Mouse (Mus musculus): Measurements from ENCODE around the gene Heatr4. TPM values are rescaled to one million over a fixed set of nuclear protein-coding genes. Genes with fewer than 3 reads are reported as not detected.
"Not testable (repeated sequence)": the region's sequence is repeated elsewhere in the genome, so short reads cannot be mapped to it uniquely, and the experiment has no call there.

The Heatr4 gene
- polyA plus RNA-seq, 1 experiment from 2014 or later = not detected

- Histone ChIP-seq H3K4me3 (replicated peaks) (no peak overlapping the region), H3K9ac (replicated peaks) (no peak overlapping the region), H3K9me3 (replicated peaks) (no peaks in the 10 kb centered on the region), H3K27me3 (replicated peaks) (no peaks in the 10 kb centered on the region), H3K4me1 (peaks cover 28% of the 10 kb centered on the region), H3K36me3 (no peaks in the 10 kb centered on the region; the same call in 1 of the 2 replicates), H3K27ac (replicated peaks) (no peak overlapping the region), H3K4me2 (peak overlapping the region; percentile 60)
- WGBS = 53% methylated on average over 6 of the region's 6 CpGs
- no peak for ATAC-seq (ENCODE audit: low FRiP score)
These were observed 28.5 kb upstream of the Heatr4 start for GRCm38 (mm10) chr12:84013130-84013529.

- 19% methylated on average over 12 of the region's 12 CpGs for WGBS
- Histone ChIP-seq H3K36me3 (no peaks in the 10 kb centered on the region; the same call in 1 of the 2 replicates), H3K9ac (replicated peaks) (no peak overlapping the region), H3K4me2 (peak overlapping the region; percentile 60), H3K4me1 (peaks cover 28% of the 10 kb centered on the region), H3K4me3 (replicated peaks) (peak overlapping the region; percentile 50), H3K9me3 (replicated peaks) (no peaks in the 10 kb centered on the region), H3K27me3 (replicated peaks) (no peaks in the 10 kb centered on the region), H3K27ac (replicated peaks) (peak overlapping the region; percentile 77)
- peak; percentile 76 for ATAC-seq (ENCODE audit: low FRiP score)
These were observed 26.8 kb upstream of the Heatr4 start for GRCm38 (mm10) chr12:84011251-84012040.

GRCm38 (mm10) chr12:84010201-84010600 is 25.5 kb upstream of the Heatr4 start:
- peak overlapping the region; percentile 77 for H3K27ac ChIP-seq (replicated peaks)
- 73% methylated on average over 3 of the region's 3 CpGs for WGBS
- no peaks in the 10 kb centered on the region for H3K27me3 ChIP-seq (replicated peaks)
- H3K4me3 ChIP-seq (replicated peaks) = peak overlapping the region; percentile 50
- H3K36me3 ChIP-seq = no peaks in the 10 kb centered on the region; the same call in 1 of the 2 replicates
- peak overlapping the region; percentile 60 for H3K4me2 ChIP-seq
- H3K9ac ChIP-seq (replicated peaks) = peak overlapping the region; percentile 44; the same call in 1 of the 2 replicates
- H3K9me3 ChIP-seq (replicated peaks) = no peaks in the 10 kb centered on the region
- ATAC-seq (ENCODE audit: low FRiP score) = no peak
- H3K4me1 ChIP-seq = peaks cover 28% of the 10 kb centered on the region

- Histone ChIP-seq H3K4me1 (peaks cover 24% of the 10 kb centered on the region), H3K4me3 (replicated peaks) (peak within 1 kb of the TSS; percentile 50), H3K9ac (replicated peaks) (peak within 1 kb of the TSS; percentile 44), H3K27ac (replicated peaks) (peak within 1 kb of the TSS; percentile 77), H3K4me2 (peak within 1 kb of the TSS; percentile 60)
- H3K36me3 ChIP-seq; H3K9me3 ChIP-seq (replicated peaks); H3K27me3 ChIP-seq (replicated peaks): not testable (repeated sequence)
- WGBS = under 1% methylated on average over 55 of the region's 70 CpGs
- peak; percentile 90 for ATAC-seq (ENCODE audit: low FRiP score)
These were observed 24.7 kb upstream of the Heatr4 start, which contains the start of gene Acot1 for GRCm38 (mm10) chr12:84009171-84009965. Gene Acot1, plus strand, starts transcription at chr12:84009490.

GRCm38 (mm10) chr12:84008729-84009128 is 24.1 kb upstream of the Heatr4 start:
- Histone ChIP-seq H3K9me3 (replicated peaks) (no peaks in the 10 kb centered on the region), H3K9ac (replicated peaks) (0 out of 2 replicates have a peak overlapping the region, but pooled peaks have one; percentile 44), H3K27me3 (replicated peaks) (no peaks in the 10 kb centered on the region), H3K36me3 (no peaks in the 10 kb centered on the region), H3K4me1 (peaks cover 20% of the 10 kb centered on the region), H3K4me3 (replicated peaks) (peak overlapping the region; percentile 50), H3K27ac (replicated peaks) (peak overlapping the region; percentile 77), H3K4me2 (peak overlapping the region; percentile 60)
- peak; percentile 50; the same call in 1 of the 2 replicates for ATAC-seq (ENCODE audit: low FRiP score)
- WGBS = 34% methylated on average over 8 of the region's 8 CpGs

- no peaks in the 10 kb centered on the region for H3K9me3 ChIP-seq (replicated peaks)
- no peak overlapping the region for H3K9ac ChIP-seq (replicated peaks)
- H3K4me2 ChIP-seq = peak overlapping the region; percentile 60; the same call in 1 of the 2 replicates
- no peak overlapping the region for H3K4me3 ChIP-seq (replicated peaks)
- H3K27me3 ChIP-seq (replicated peaks) = no peaks in the 10 kb centered on the region
- peak overlapping the region; percentile 77 for H3K27ac ChIP-seq (replicated peaks)
- 81% methylated on average over 11 of the region's 12 CpGs for WGBS
- no peak for ATAC-seq (ENCODE audit: low FRiP score)
- no peaks in the 10 kb centered on the region for H3K36me3 ChIP-seq
- peaks cover 19% of the 10 kb centered on the region for H3K4me1 ChIP-seq
These were observed 23.6 kb upstream of the Heatr4 start for GRCm38 (mm10) chr12:84008251-84008650.

GRCm38 (mm10) chr12:84003866-84004265 is 19.2 kb upstream of the Heatr4 start:
- Histone ChIP-seq H3K4me2 (no peak overlapping the region), H3K36me3 (no peaks in the 10 kb centered on the region), H3K27me3 (replicated peaks) (no peaks in the 10 kb centered on the region), H3K9me3 (replicated peaks) (no peaks in the 10 kb centered on the region), H3K9ac (replicated peaks) (no peak overlapping the region), H3K4me1 (0 out of 2 replicates have a peak, but pooled peaks cover under 1% of the 10 kb centered on the region), H3K4me3 (replicated peaks) (no peak overlapping the region), H3K27ac (replicated peaks) (no peak overlapping the region)
- WGBS = 88% methylated on average over 1 of the region's 1 CpGs
- ATAC-seq (ENCODE audit: low FRiP score) = no peak

- H3K9ac ChIP-seq (replicated peaks) = no peak overlapping the region
- H3K27ac ChIP-seq (replicated peaks) = no peak overlapping the region
- no peak overlapping the region for H3K4me3 ChIP-seq (replicated peaks)
- H3K36me3 ChIP-seq = no peaks in the 10 kb centered on the region
- no peak for ATAC-seq (ENCODE audit: low FRiP score)
- no peaks in the 10 kb centered on the region for H3K9me3 ChIP-seq (replicated peaks)
- no peaks in the 10 kb centered on the region for H3K27me3 ChIP-seq (replicated peaks)
- H3K4me1 ChIP-seq = 0 out of 2 replicates have a peak, but pooled peaks cover 8% of the 10 kb centered on the region
- no peak overlapping the region for H3K4me2 ChIP-seq
- 52% methylated on average over 3 of the region's 3 CpGs for WGBS
These were observed 15.8 kb upstream of the Heatr4 start for GRCm38 (mm10) chr12:84000418-84000817.

- WGBS = 67% methylated on average over 8 of the region's 8 CpGs
- not testable (repeated sequence) for ATAC-seq (ENCODE audit: low FRiP score); H3K27ac ChIP-seq (replicated peaks); H3K27me3 ChIP-seq (replicated peaks); H3K9ac ChIP-seq (replicated peaks); H3K4me3 ChIP-seq (replicated peaks); H3K4me1 ChIP-seq; H3K4me2 ChIP-seq; H3K9me3 ChIP-seq (replicated peaks); H3K36me3 ChIP-seq
These were observed 14.6 kb upstream of the Heatr4 start for GRCm38 (mm10) chr12:83999237-83999636.

GRCm38 (mm10) chr12:83998341-83999107 is 13.9 kb upstream of the Heatr4 start:
- no peak overlapping the region for H3K9ac ChIP-seq (replicated peaks)
- no peak overlapping the region for H3K4me3 ChIP-seq (replicated peaks)
- no peak for ATAC-seq (ENCODE audit: low FRiP score)
- H3K36me3 ChIP-seq = no peaks in the 10 kb centered on the region
- no peaks in the 10 kb centered on the region for H3K9me3 ChIP-seq (replicated peaks)
- WGBS = 65% methylated on average over 11 of the region's 11 CpGs
- no peaks in the 10 kb centered on the region for H3K27me3 ChIP-seq (replicated peaks)
- H3K4me1 ChIP-seq = 0 out of 2 replicates have a peak, but pooled peaks cover 8% of the 10 kb centered on the region
- H3K4me2 ChIP-seq = no peak overlapping the region
- 0 out of 2 replicates have a peak overlapping the region, but pooled peaks have one; percentile 23 for H3K27ac ChIP-seq (replicated peaks)

- Histone ChIP-seq H3K4me2 (no peak overlapping the region), H3K27ac (replicated peaks) (no peak overlapping the region), H3K4me3 (replicated peaks) (no peak overlapping the region), H3K4me1 (0 out of 2 replicates have a peak, but pooled peaks cover 8% of the 10 kb centered on the region), H3K9me3 (replicated peaks) (no peaks in the 10 kb centered on the region), H3K27me3 (replicated peaks) (no peaks in the 10 kb centered on the region), H3K9ac (replicated peaks) (no peak overlapping the region), H3K36me3 (no peaks in the 10 kb centered on the region)
- no peak for ATAC-seq (ENCODE audit: low FRiP score)
- WGBS = 76% methylated on average over 2 of the region's 2 CpGs
These were observed 12.6 kb upstream of the Heatr4 start for GRCm38 (mm10) chr12:83997221-83997620.
